Mouse (Mus musculus) hindlimb bud, embryonic 11.5 days (tissue): ENCODE data around the gene Arih2.
A peak's percentile ranks its signal among the peaks of the same experiment; 100 is the strongest.

Source experiments
- DNase-seq: peaks from one replicate; pipeline ENCODE4 v3.0.0-alpha.2; 2012; ENCODE audit warnings: low read depth, low spot score; ENCODE audit errors: extremely low spot score

The Arih2 gene

DNA sequence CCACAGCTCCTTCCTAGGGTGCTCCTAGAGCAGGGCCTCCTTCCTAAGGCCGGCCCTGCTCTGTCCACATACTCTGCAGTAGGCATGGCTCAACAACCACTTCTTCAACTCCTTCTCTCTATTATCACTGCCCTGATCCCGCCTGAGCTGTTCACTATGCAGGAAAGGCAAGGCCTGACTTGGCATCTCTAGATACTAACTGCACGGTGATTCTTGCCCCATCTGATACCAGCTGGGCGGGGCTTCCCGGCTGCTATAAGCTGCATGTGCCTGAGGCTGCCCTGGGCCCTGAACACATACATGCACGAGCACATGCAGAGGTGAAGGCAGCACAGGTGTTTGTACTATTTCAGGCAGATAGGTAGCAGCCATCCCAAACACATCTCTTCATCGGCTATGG, 85.1 kb downstream of the Arih2 start:
- no peak for DNase-seq

- DNase-seq, result no peak
Measured at GRCm38 (mm10) chr9:108563671-108564070, 85.5 kb downstream of the Arih2 start.

DNA sequence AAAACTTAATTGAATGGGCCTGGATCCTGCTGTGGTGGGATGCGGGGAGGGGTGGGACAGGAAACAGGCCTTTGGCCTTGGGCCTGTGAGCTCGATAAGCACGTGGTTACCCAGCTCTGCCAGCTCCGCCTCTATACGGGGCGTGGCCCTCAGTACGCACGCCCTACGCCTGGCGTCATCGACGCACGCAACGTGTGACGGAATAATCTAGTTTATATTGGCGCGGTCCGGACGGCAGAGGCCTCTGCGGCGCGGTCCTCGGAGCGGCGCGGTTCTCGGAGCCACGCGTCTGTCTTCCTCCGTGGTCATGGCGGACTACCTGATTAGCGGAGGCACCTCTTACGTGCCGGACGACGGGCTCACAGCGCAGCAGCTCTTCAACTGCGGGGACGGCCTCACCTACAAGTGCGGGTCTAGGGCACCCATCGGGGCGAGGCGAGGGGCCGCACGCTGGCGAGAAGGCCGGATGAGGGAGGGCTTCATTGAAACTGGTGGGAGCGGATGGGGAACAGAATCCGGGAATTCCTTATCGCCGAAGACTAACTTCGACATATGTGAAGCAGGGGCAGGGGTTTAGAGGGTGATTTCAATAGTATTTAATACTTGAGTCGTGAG, 88.9 kb downstream of the Arih2 start, which contains the start of gene Impdh2:
Gene Impdh2, plus strand, starts transcription at position 60 of the 615 bp plus-strand sequence.
- DNase-seq, result peak; percentile 95

- DNase-seq, result no peak
Measured at GRCm38 (mm10) chr9:108559169-108559568, 90.0 kb downstream of the Arih2 start.
